Mouse (Mus musculus): ENCODE results near the gene Dnajb5.
A peak's percentile ranks its signal among the peaks of the same experiment; 100 is the strongest.

The Dnajb5 gene

GRCm38 (mm10) chr4:42949676-42950051, at the start of gene Dnajb5:
Gene Dnajb5, plus strand, starts transcription at chr4:42949814.
- DNase-seq (ENCODE audit: low spot score): peak; percentile 85

DNA sequence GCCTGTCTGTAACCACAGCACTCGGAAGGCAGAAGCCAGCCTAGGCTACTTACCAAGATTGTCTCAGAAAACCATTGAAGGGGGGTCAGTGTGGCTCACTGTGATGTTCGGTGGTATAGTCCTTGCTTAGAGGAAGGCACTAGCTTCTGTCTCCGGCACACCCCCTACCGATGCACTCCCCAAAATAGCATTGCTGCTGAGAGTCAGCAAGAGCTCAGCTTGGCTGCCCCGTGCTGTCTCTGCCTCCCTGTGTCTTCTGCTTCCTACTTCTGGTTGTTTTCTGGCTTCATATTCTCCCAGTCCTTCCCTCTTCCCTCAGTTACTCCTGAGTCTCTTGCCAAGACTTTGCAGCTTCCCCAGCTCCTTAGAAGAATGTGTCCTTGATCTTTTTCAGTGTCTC, 48.7 kb upstream of the Dnajb5 start:
- no peak for DNase-seq (ENCODE audit: low spot score)

DNA sequence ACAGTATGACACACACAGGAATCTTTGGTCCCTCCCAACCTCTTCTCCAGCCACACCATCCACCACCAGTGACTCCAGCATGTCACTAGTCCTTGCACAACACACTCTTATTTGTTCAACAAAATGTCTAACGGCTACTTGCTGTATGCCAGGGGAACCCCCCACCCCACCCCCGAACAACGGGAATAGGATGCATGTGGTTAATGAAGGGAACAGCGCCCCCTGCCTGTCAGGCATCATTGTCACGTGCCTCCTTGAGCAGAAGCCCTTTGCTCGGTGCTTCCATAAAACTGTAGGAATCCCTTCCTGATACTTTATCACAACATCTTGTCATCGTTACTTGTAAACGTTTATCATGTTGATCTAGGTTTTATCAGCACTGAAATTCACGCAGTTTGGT, 47.4 kb upstream of the Dnajb5 start:
- no peak for DNase-seq (ENCODE audit: low spot score)

DNA sequence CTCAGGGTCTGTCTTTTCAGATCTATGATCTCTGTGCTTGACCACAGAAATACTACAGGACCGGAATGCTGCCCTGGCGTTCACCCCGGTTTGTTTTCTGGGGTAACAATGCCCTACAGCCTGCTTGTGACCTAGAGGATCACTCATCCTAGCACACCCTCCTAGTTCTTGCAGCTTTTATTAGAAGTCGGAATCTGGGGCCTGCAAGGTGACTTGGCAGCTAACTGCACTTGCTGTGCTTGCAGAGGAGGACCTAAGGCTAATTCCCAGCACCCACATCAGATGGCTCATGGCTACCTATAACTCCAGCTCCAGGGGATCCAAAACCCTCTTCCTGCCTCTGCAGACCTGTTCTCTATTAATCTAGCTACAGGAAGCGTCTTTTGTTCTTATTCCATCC, 46.9 kb upstream of the Dnajb5 start:
- DNase-seq (ENCODE audit: low spot score): no peak

- no peak for DNase-seq (ENCODE audit: low spot score)
Observed at GRCm38 (mm10) chr4:42903942-42904341, 45.7 kb upstream of the Dnajb5 start.

DNA sequence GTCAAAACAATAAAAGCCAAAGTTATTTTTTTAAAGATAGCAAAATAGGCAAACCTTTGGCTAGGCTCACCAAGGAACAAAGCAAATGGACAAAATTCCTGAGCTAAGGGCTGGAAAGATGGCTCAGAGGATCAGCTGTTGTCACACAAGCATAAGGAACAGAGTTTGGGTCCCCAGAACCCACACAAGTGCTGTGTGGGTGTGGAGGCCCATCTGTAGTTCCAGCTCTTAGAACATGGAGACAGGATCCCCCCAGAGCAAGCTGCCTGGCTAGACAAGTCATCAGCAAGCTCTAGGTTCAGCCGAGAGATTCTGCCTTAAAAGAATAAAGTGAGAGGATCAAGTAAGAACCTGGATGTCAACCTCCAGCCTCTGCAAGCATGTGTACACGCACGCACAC, 45.1 kb upstream of the Dnajb5 start:
- no peak for DNase-seq (ENCODE audit: low spot score)

DNA sequence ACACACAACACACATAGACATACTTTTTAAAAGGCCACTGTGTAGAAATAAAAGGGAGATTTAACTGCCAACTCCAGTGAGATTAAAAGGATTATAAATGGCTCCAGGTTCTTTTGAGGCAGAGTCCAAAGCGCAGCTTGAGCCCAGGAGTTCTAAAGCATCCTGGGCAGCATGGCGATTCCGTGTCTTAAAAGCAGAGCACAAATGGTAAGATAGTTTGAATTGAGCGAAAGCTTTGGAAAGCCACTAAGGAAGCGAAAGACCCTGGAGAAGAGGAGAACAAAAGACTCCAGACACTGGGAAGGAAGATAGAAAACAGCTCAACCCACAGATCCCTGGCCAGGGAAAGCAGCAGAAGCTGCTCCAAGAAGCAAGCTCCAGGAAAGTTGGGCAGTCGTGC, 44.6 kb upstream of the Dnajb5 start:
- no peak for DNase-seq (ENCODE audit: low spot score)

DNA sequence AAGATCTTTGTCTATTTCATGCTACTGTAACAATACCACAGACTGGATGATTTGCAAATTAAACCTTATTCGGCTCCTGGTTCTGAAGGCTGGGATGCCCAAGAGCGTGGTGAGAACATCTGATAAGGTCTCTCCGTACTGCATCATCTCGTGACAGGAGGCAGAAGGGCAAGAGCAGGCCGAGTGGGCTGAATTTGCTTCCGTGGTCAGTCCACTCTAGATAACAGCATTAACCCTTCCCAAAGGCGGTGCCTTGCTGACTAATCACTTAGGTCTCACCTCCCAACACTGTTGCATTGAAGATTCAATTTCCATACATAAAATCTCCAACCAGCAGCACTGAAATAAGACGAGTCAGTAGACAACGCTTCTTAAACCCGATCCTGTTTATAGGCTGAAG, 36.2 kb upstream of the Dnajb5 start:
- no peak for DNase-seq (ENCODE audit: low spot score)

- no peak for DNase-seq (ENCODE audit: low spot score)
Observed at GRCm38 (mm10) chr4:42915311-42915710, 34.3 kb upstream of the Dnajb5 start.

DNA sequence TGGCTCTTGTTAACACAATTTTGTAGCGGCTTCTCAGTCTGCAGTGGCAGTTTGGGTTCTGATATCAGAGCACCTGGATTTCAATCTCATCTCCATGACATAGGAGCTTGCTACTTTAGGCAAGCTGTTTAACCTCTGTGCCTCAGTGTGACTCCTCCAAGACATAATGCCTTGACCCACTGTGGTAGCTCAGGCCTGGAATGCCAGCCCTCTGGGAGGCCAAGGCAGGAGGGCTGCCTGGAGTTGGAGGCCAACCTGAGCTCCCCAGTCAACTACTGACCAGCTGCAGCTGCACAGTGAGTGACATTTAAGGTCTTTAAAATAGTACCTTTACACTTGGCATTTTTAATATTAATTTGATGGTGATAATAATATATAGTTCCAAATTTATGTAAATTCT, 33.6 kb upstream of the Dnajb5 start:
- no peak for DNase-seq (ENCODE audit: low spot score)

DNA sequence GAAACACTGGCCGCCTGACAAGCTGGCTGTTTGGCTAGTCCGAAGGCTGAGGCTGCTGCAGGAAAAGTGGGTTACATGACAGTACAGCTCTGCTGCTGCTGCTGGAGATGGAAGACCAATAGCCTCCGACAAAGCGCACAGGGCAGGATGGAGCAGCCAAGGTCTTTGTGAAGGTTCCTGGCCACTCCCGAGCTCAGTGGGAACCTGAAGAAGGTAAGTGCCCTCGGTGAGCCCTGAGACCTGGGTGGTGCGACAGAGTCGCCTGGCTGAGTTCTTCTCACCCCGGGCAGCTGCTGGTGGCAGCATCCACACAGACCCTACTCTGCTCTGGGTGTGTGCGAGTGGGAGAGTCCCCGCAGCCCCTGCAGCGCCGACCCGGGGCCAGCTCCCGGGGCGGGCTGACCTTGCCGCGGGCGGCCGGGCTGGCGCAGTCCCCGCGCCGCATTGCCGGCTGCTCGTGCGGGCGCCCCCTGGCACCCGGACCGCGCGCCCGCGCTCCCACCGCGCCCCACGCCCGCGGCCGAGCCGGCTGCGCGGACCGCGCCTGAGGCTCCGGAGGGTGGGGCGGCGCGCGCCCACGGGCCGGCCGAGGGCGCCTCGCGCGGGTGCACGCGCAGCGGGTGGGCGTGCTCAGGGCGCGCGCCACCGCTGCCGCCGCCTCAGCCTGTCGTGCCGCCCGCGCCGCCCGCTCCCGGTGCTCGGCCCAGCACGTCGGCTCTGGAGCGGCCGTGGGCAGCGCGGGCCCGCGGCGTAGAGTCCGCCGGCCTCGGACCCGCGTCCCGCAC, 32.8 kb upstream of the Dnajb5 start, which contains the start of gene Phf24:
Gene Phf24 (plus strand): TSS at position 44 of the 785 bp plus-strand sequence.
- no peak for DNase-seq (ENCODE audit: low spot score)

- no peak for DNase-seq (ENCODE audit: low spot score)
Observed at GRCm38 (mm10) chr4:42917402-42917774, 32.2 kb upstream of the Dnajb5 start.

DNA sequence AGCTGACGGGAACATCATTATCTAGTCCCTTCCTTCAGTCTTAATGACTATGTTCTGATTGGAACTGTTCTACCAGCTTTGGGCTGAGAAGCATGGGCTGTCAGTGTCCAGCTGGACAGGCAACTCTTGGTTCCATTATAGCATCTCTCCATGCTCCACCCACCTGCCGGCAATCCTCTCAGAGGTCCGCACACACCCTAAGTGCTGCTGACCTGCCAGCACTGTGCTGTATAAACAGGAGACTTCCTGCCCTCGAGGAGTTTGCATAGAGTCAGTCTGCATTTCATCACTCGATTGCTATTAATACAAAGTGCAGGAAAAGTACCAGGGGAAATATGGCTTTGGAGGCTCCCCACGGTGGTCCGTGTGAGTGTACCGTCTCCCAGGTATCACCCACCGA, 28.9 kb upstream of the Dnajb5 start:
- no peak for DNase-seq (ENCODE audit: low spot score)

DNA sequence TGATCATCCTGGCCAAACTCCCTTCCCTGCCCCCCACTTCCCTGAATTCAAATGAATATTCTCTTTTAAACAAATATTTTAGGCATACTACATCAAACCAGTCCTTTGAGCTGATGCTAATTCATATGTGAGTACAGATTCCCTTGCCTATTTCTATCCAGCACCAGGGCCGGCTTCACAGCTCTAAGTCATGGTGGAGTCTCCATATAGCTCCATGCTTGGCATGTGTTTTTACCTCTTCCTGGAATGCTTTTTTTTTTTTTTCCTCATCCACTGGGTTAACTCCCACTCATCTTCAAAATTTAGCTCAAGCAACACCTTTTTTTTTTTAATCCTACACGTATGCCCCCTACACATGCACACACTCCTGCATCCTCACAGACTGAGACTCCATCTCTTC, 28.1 kb upstream of the Dnajb5 start:
- no peak for DNase-seq (ENCODE audit: low spot score)

GRCm38 (mm10) chr4:42922056-42922455, 27.6 kb upstream of the Dnajb5 start:
- DNase-seq (ENCODE audit: low spot score): no peak

GRCm38 (mm10) chr4:42922461-42922860, 27.2 kb upstream of the Dnajb5 start:
- DNase-seq (ENCODE audit: low spot score): no peak

DNA sequence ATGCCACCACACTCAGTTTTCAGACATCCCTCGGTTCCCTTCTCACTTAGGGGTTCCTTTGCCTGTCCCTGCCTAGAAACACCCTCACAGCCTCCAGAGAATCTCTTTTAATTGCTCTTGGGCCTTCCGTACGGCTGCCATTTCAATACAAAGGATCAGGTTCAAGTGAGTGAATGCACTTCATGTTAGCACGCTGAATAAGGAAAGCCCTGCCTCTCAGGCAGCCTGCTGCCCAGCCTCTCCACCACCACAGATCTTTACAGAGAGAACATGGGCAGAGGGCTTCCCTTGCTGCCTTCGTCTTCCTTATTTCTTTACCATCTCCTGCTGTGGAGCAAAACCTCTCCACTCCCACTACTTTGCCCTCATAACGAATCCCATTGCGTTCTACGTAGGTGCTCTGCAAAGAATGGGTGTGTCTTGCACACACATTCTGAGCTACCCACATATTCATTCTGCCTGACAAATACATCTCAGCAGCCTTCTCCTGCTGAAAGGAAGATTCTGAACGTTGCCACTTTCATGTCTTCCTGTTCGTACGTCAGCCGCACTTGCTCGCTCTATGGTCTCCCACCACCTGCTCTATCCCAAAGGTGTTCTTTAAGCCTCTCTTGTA, 25.4 kb upstream of the Dnajb5 start:
- no peak for DNase-seq (ENCODE audit: low spot score)

- DNase-seq (ENCODE audit: low spot score): no peak
Observed at GRCm38 (mm10) chr4:42928209-42928608, 21.4 kb upstream of the Dnajb5 start.

DNA sequence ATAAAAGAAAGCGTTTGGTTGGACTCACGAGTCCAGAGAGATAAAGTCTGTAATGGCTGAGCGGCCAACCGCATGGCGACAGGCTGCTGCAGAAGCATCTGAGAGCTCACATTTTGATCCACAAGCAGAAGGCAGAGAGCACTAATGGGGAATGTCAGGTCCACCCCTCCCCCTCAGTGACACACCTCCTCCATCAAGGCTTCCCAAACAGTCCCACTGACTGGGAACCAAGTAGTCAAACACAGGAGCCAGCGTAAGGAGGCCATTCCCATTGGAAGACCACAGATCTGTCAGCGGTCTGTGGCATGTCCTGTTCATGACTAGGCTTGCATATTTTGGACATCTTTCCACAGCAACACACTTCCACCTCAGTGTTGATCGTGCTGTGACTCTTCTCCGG, 20.7 kb upstream of the Dnajb5 start:
- DNase-seq (ENCODE audit: low spot score): peak; percentile 3

DNA sequence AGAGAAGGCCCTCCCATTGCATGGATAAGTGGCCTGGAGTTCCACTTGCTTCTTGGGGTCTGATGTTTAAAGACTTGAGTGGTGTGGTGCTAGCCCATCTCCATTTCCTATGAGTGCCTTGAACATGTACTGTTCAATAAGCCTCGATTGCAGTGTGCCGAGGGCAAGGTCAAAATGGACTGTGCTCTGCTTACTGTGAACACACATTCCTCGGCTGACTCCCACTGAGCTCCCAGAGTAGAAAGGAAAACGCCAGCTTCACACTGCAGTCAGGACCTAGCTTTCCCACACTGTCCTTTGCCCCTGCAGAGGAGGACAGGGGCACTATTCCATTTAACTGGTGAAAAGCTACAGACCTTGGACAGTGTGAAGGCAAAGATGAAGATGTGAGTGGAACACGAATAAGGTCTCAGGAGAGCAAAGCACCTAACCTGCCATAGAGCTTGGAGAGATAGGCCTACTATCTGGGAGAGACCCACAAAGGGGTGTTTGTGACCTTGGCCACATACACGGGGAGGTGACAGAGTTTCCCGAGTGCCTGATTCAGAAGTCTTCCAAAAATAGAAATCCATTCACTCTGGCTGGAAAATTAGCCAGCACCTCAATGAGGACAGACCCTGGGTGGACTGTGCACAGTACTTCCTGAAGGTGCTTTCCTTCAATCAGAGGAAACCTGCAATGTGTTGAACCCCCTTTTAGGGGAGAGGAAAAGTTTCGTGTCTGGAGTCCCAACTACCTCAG, 17.2 kb upstream of the Dnajb5 start:
- no peak for DNase-seq (ENCODE audit: low spot score)

DNA sequence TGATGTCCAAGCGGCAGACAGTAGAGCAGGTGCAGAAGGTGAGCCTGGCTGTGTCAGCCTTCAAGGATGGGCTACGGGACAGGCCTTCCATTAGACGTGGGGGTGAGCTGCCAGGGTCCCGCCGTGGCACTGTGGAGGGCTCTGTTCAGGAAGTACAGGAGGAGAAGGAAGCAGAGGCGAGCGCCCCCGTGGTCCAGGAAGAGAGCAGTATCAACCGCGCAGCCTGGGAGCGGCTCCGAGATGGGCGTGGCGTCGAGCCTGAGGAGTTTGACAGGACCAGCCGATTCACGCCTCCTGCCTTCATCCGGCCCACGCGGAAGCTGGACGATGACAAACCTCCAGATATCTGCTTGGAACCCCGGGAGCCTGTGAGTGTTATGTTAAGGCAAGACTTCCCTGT, 16.0 kb upstream of the Dnajb5 start:
- peak; percentile 22 for DNase-seq (ENCODE audit: low spot score)

GRCm38 (mm10) chr4:42941396-42941795, 8.2 kb upstream of the Dnajb5 start:
- DNase-seq (ENCODE audit: low spot score): no peak

GRCm38 (mm10) chr4:42943341-42943740, 6.3 kb upstream of the Dnajb5 start:
- DNase-seq (ENCODE audit: low spot score): no peak
